Comparison of ENCODE assay signal across 22 mouse cellular contexts in genomic region chr13:46426651-46427269, GRCm38 (mm10). TPM values are rescaled to one million over a fixed set of nuclear protein-coding genes. Genes with fewer than 3 reads are reported as not detected.
A peak's percentile ranks its signal among the peaks of the same experiment; 100 is the strongest.
DNase-seq lines count a peak whose midpoint lies in the region; ATAC-seq and TF ChIP-seq lines count a peak whose summit lies in the region.
"Had no signal": no experiment of that assay in that cellular context is flagged by ENCODE, and none has a peak within 500 bp of the region (broad histone marks: within the 10 kb centered on the region; RNA-seq: fewer than 3 reads in every experiment).

No protein-coding gene starts in this region.

- H3K36me3 ChIP-seq in heart, postnatal 0 days (replicated peaks; ENCODE audit: control insufficient read depth, insufficient read depth, low read length): peaks cover 24% of the 10 kb centered on the region
- no peaks in the 10 kb centered on the region for H3K36me3 ChIP-seq in kidney, embryonic 16.5 days (ENCODE audit: insufficient read depth, low read length)
- H3K36me3 ChIP-seq: liver, embryonic 15.5 days had no signal

- no peaks in the 10 kb centered on the region for H3K27me3 ChIP-seq in heart, postnatal 0 days (ENCODE audit: control insufficient read depth, insufficient read depth, low read length)
- H3K27me3 ChIP-seq in kidney, embryonic 16.5 days (ENCODE audit: insufficient read depth, low read length): no peaks in the 10 kb centered on the region
- H3K27me3 ChIP-seq: liver, embryonic 15.5 days had no signal

- peak overlapping the region; percentile 98 for H3K27ac ChIP-seq in gastrocnemius, adult 2 months
- H3K27ac ChIP-seq in heart, postnatal 0 days (ENCODE audit: low read depth): peak overlapping the region; percentile 97
- H3K27ac ChIP-seq in kidney, embryonic 16.5 days (ENCODE audit: low read length): no peak overlapping the region
- H3K27ac ChIP-seq: liver, embryonic 15.5 days; midbrain, embryonic 10.5 days had no signal

- no peak for TF ChIP-seq CTCF in gastrocnemius, adult 2 months (IDR thresholded peaks at IDR 0.05)
- no peak for TF ChIP-seq CTCF in heart, postnatal 0 days (IDR thresholded peaks at IDR 0.05; ENCODE audit: low read depth)

- H3K4me2 ChIP-seq in heart, postnatal 0 days (ENCODE audit: low read depth, low read length): no peak overlapping the region
- H3K4me2 ChIP-seq in kidney, embryonic 16.5 days (replicated peaks; ENCODE audit: low read depth, low read length): no peak overlapping the region
- H3K4me2 ChIP-seq: liver, embryonic 15.5 days had no signal

- intact Hi-C loops in gastrocnemius, adult 2 months (cut with DNase I): loop anchor here (5.0 kb wide), 1 partner anchor 96 kb away; no protein-coding TSS in a partner anchor

- H3K4me1 ChIP-seq in heart, postnatal 0 days (ENCODE audit: control insufficient read depth, insufficient read depth): peaks cover 13% of the 10 kb centered on the region; the same call in 1 of the 2 replicates
- no peaks in the 10 kb centered on the region for H3K4me1 ChIP-seq in kidney, embryonic 16.5 days (ENCODE audit: insufficient read depth, low read length)
- H3K4me1 ChIP-seq: liver, embryonic 15.5 days; midbrain, embryonic 10.5 days had no signal

- peak; percentile 91 for ATAC-seq in heart, postnatal 0 days (ENCODE audit: insufficient read depth, low read depth)
- no peak for ATAC-seq in monocyte, adult 5-6 weeks (replicated peaks; ENCODE audit: insufficient number of reproducible peaks, low FRiP score, low TSS enrichment, poor library complexity, severe bottlenecking)
- no peak for ATAC-seq in kidney, embryonic 16.5 days (ENCODE audit: low FRiP score, low TSS enrichment)
- ATAC-seq in megakaryocyte progenitor cell, adult 5-6 weeks (replicated peaks; ENCODE audit: poor library complexity): no peak
- ATAC-seq: forebrain, embryonic 14.5 days; hindbrain, embryonic 16.5 days had no signal

- TF ChIP-seq EP300 in heart, postnatal 0 days (IDR thresholded peaks at IDR 0.05; ENCODE audit: low read depth): peak; percentile 99

- H3K9ac ChIP-seq in heart, postnatal 0 days (replicated peaks; ENCODE audit: low read depth, low read length): no peak overlapping the region; the same call in 1 of the 2 replicates
- H3K9ac ChIP-seq in kidney, embryonic 16.5 days (replicated peaks; ENCODE audit: low read length): no peak overlapping the region
- H3K9ac ChIP-seq: liver, embryonic 15.5 days had no signal

- 30% methylated on average over 6 of the region's 6 CpGs for WGBS in heart, postnatal 0 days
- 70% methylated on average over 6 of the region's 6 CpGs for WGBS in kidney, embryonic 16.5 days

- no peaks in the 10 kb centered on the region for H3K9me3 ChIP-seq in heart, postnatal 0 days (replicated peaks; ENCODE audit: control insufficient read depth, low read length)
- H3K9me3 ChIP-seq in kidney, embryonic 16.5 days (ENCODE audit: low read length): no peaks in the 10 kb centered on the region
- H3K9me3 ChIP-seq: liver, embryonic 15.5 days; midbrain, embryonic 10.5 days had no signal

- H3K4me3 ChIP-seq in gastrocnemius, adult 2 months: peak overlapping the region; percentile 53
- no peak overlapping the region for H3K4me3 ChIP-seq in heart, postnatal 0 days (ENCODE audit: low read depth, low read length)
- no peak overlapping the region for H3K4me3 ChIP-seq in kidney, embryonic 16.5 days (ENCODE audit: low read length)
- H3K4me3 ChIP-seq: erythroblast, embryonic 14.5 days; liver, embryonic 15.5 days; midbrain, embryonic 10.5 days had no signal

- peak; percentile 86 for DNase-seq in gastrocnemius, adult 2 months
- no peak for DNase-seq in gastrocnemius, postnatal 4 days (ENCODE audit: low spot score in 2 of 2)
- DNase-seq in heart, adult 9 months (ENCODE audit: low spot score in 2 of 2): peak; percentile 78 to 83
- peak; percentile 95 for DNase-seq in heart, postnatal 0 days (ENCODE audit: low spot score)
- no peak for DNase-seq in kidney, postnatal 10 days
- DNase-seq: adrenal gland, adult 2 months; cerebellum, adult 11 months; cerebellum, postnatal 25 days; kidney, adult 11 months; kidney, postnatal 25 days; layer of hippocampus, adult 9-11 months; lung, postnatal 10 days; thymus, postnatal 4 days had no signal

RNA-seq across cellular contexts. Expression of gene Rbm24, which starts 8.5 kb away (rescaled TPM):
- total RNA-seq in gastrocnemius, adult 2 months (2021): 100 to 1,000 TPM; 163 to 196 TPM
- total RNA-seq in gastrocnemius, postnatal 4 days (2021): 100 to 1,000 TPM; 182 to 189 TPM
- total RNA-seq in heart, postnatal 0 days (2014; rRNA removed; ENCODE audit: low replicate concordance): 506 and 538 TPM in 2 replicates
- polyA plus RNA-seq in heart, postnatal 0 days (2015; fragmentation: Nextera tagmentation; extraction: Ambion mirVana): 60.0 and 69.7 TPM in 2 replicates
- total RNA-seq in monocyte, adult 5-6 weeks (2017): not detected in 3 replicates
- 1.5 and 1.7 TPM in 2 replicates for polyA plus RNA-seq in kidney, embryonic 16.5 days (2015; fragmentation: Nextera tagmentation; extraction: Ambion mirVana)
- not detected in 2 replicates for total RNA-seq in megakaryocyte progenitor cell, adult 5-6 weeks (2015)
- not detected in 2 replicates for total RNA-seq in megakaryocyte progenitor cell, adult 5-6 weeks (2017)
- total RNA-seq: granulocyte monocyte progenitor cell, adult 5-6 weeks had no signal
- polyA plus RNA-seq: erythroblast, embryonic 14.5 days had no signal

Comparison
In these comparisons a context has a peak if more than half of its experiments do, and no peak if none do; other contexts are left out.
1. DNase-seq: peak in gastrocnemius, adult 2 months (single experiment), heart, adult 9 months (2 of 2) and heart, postnatal 0 days (single experiment); none in gastrocnemius, postnatal 4 days (0 of 2) and kidney, postnatal 10 days (single experiment).
2. RNA of gene Rbm24, which starts 8.5 kb away (total RNA-seq): 506 to 538 TPM in heart, postnatal 0 days, 163 to 196 TPM in gastrocnemius, adult 2 months and 182 to 189 TPM in gastrocnemius, postnatal 4 days; not detected in monocyte, adult 5-6 weeks and not detected in megakaryocyte progenitor cell, adult 5-6 weeks; every median in the first group is over 100 times any median in the second.